Mouse (Mus musculus) brain, embryonic 14.5 days (tissue): ENCODE results near the gene Cotl1.

ENCODE experiments used
- CTCF ChIP-seq: fragments of 200-500 bp; IDR thresholded peaks from 2 replicates; pipeline ENCODE4 v1.5.1; 2012; ENCODE audit warnings: inconsistent platforms, mild to moderate bottlenecking, moderate library complexity, borderline replicate concordance; ENCODE audit not compliant: insufficient read depth, insufficient read length; ENCODE audit errors: extremely low read depth
- POLR2A ChIP-seq: fragments of 200-500 bp; IDR thresholded peaks from 2 replicates; pipeline ENCODE4 v1.6.1; 2012; ENCODE audit warnings: mild to moderate bottlenecking, inconsistent platforms, borderline replicate concordance; ENCODE audit not compliant: poor library complexity, insufficient read depth, insufficient read length, severe bottlenecking; ENCODE audit errors: extremely low read depth

- TF ChIP-seq CTCF (no peak), POLR2A (no peak)
Observed at GRCm38 (mm10) chr8:119765761-119766444, 74.4 kb downstream of the Cotl1 start.
